Mouse (Mus musculus) heart, adult 2 months (tissue): ENCODE results near the gene Palm2.

Experiments used
- CTCF ChIP-seq: fragments of 200-600 bp; IDR thresholded peaks from 2 replicates; pipeline ENCODE4 v1.8.1; 2022; ENCODE audit warnings: antibody characterized with exemption, mild to moderate bottlenecking, moderate library complexity
- POLR2A ChIP-seq: fragments of 200-500 bp; IDR thresholded peaks from 2 replicates; pipeline ENCODE4 v1.6.1; 2011; ENCODE audit warnings: mild to moderate bottlenecking, low read depth, low read length, control low read depth; ENCODE audit not compliant: insufficient read depth

GRCm38 (mm10) chr4:57618743-57619142, 184.7 kb downstream of the Palm2 start:
- TF ChIP-seq CTCF (no peak), POLR2A (no peak)
